Mouse (Mus musculus) stomach, postnatal 0 days (tissue): ENCODE measurements around the gene Foxj2. TPM values are rescaled to one million over a fixed set of nuclear protein-coding genes. Genes with fewer than 3 reads are reported as not detected.

ENCODE experiments used
- ATAC-seq: fragments of 200-750 bp; cut with Nextera tagmentation; 2 replicates; pipeline ENCODE4 v1.8.0; 2017; ENCODE audit not compliant: low FRiP score, low TSS enrichment
- DNase-seq: peaks from one replicate; pipeline ENCODE4 v3.0.0-alpha.2; 2016; ENCODE audit warnings: low spot score
- H3K27ac ChIP-seq: fragments of 300-500 bp; sonication (generic); replicated peaks from 2 replicates; pipeline ENCODE4 v1.5.1; 2014; ENCODE audit warnings: mild to moderate bottlenecking, control low read depth
- H3K27me3 ChIP-seq: fragments of 300-500 bp; sonication (generic); 2 replicates; pipeline ENCODE4 v1.6.1; 2014; ENCODE audit warnings: low read length; ENCODE audit not compliant: control insufficient read depth, insufficient read depth
- H3K36me3 ChIP-seq: fragments of 300-500 bp; sonication (generic); 2 replicates; pipeline ENCODE4 v1.6.1; 2014; ENCODE audit warnings: low read length, mixed read lengths; ENCODE audit not compliant: control insufficient read depth, insufficient read depth
- H3K4me1 ChIP-seq: fragments of 300-500 bp; sonication (generic); replicated peaks from 2 replicates; pipeline ENCODE4 v1.6.1; 2014; ENCODE audit warnings: antibody characterized with exemption; ENCODE audit not compliant: control insufficient read depth, insufficient read depth
- H3K4me2 ChIP-seq: fragments of 300-500 bp; sonication (generic); replicated peaks from 2 replicates; pipeline ENCODE4 v1.6.1; 2014; ENCODE audit warnings: low read depth, mild to moderate bottlenecking, control low read depth, moderate library complexity
- H3K4me3 ChIP-seq: fragments of 300-500 bp; sonication (generic); 2 replicates; pipeline ENCODE4 v1.5.1; 2014; ENCODE audit warnings: low read depth, low read length, control low read depth
- H3K9ac ChIP-seq: fragments of 300-500 bp; sonication (generic); 2 replicates; pipeline ENCODE4 v1.6.1; 2014; ENCODE audit warnings: mild to moderate bottlenecking, low read length, control low read depth, mixed read lengths
- H3K9me3 ChIP-seq: fragments of 300-500 bp; sonication (generic); 2 replicates; pipeline ENCODE4 v1.6.1; 2016; ENCODE audit warnings: low read length; ENCODE audit not compliant: control insufficient read depth
- CTCF ChIP-seq: IDR thresholded peaks from 2 replicates; pipeline ENCODE4 v1.5.1; 2016; ENCODE audit warnings: antibody characterized with exemption, low read depth, mild to moderate bottlenecking, moderate library complexity
- EP300 ChIP-seq: optimal IDR thresholded peaks from 2 replicates; pipeline ENCODE3; 2016; ENCODE audit warnings: antibody characterized with exemption
- WGBS: fragments of 180-500 bp; shearing (Covaris S2); extraction: QIAGEN DNeasy Blood & Tissue Kit; methylation state at CpG from one replicate; pipeline ENCODE4 v1.1.7; 2014; 5-methylcytosine and 5-hydroxymethylcytosine counted together
- polyA plus RNA-seq: library from polyadenylated mRNA; unstranded; fragments of >200 nt; fragmentation: Nextera tagmentation; extraction: Ambion mirVana; gene quantifications from 2 replicates; pipeline ENCODE4 v1.2.1, GENCODE M21; 2015

Foxj2 gene
- polyA plus RNA-seq, 1 experiment from 2014 or later, result 3.0 TPM

- no peaks in the 10 kb centered on the region for H3K9me3 ChIP-seq
- H3K36me3 ChIP-seq, result peaks cover 14% of the 10 kb centered on the region
- H3K9ac ChIP-seq, result no peak overlapping the region
- H3K27me3 ChIP-seq, result no peaks in the 10 kb centered on the region
- no peak overlapping the region for H3K4me2 ChIP-seq
- TF ChIP-seq EP300 (no peak), CTCF (peak; percentile 61)
- peaks cover 8% of the 10 kb centered on the region; the same call in 1 of the 2 replicates for H3K4me1 ChIP-seq
- DNase-seq (peak; percentile 38), ATAC-seq (no peak)
- no peak overlapping the region for H3K27ac ChIP-seq
- 61% methylated on average over 13 of the region's 13 CpGs for WGBS
- H3K4me3 ChIP-seq, result no peak overlapping the region
These were observed 8.4 kb downstream of the Foxj2 start for GRCm38 (mm10) chr6:122828086-122828485.

DNA sequence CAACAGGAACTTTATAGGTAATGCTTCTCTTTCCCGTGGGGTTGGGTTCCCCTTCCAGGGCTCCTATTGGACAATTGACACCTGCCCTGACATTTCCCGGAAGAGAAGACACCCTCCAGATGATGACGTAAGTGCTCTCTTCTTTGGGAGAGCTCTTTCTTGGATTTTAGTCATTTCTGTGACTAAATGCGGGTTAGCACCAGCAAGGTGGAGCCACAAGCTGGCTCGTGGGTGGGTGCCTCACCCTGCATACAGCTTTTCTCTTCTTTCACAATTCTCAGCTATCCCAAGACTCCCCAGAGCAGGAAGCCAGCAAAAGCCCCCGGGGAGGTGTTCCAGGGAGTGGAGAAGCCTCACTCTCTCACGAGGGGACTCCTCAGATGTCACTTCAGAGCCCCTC is 13.2 kb downstream of the Foxj2 start:
- Histone ChIP-seq H3K27ac (no peak overlapping the region), H3K4me1 (no peaks in the 10 kb centered on the region), H3K4me2 (no peak overlapping the region), H3K27me3 (no peaks in the 10 kb centered on the region), H3K9me3 (no peaks in the 10 kb centered on the region), H3K4me3 (no peak overlapping the region), H3K9ac (no peak overlapping the region), H3K36me3 (peaks cover 46% of the 10 kb centered on the region)
- DNase-seq (no peak), ATAC-seq (no peak)
- TF ChIP-seq EP300, result no peak
- no peak for TF ChIP-seq CTCF
- 71% methylated on average over 7 of the region's 7 CpGs for WGBS

- no peak overlapping the region for H3K27ac ChIP-seq
- H3K4me2 ChIP-seq, result no peak overlapping the region
- H3K4me3 ChIP-seq, result no peak overlapping the region
- no peaks in the 10 kb centered on the region for H3K9me3 ChIP-seq
- ATAC-seq (no peak; the same call in 1 of the 2 replicates), DNase-seq (no peak)
- H3K36me3 ChIP-seq, result peaks cover 50% of the 10 kb centered on the region
- WGBS, result 75% methylated on average over 4 of the region's 4 CpGs
- peak; percentile 84 for TF ChIP-seq CTCF
- TF ChIP-seq EP300, result no peak
- H3K27me3 ChIP-seq, result no peaks in the 10 kb centered on the region
- no peaks in the 10 kb centered on the region for H3K4me1 ChIP-seq
- H3K9ac ChIP-seq, result no peak overlapping the region
These were observed 14.7 kb downstream of the Foxj2 start for GRCm38 (mm10) chr6:122834365-122834764.

GRCm38 (mm10) chr6:122836974-122837373 is 17.3 kb downstream of the Foxj2 start:
- Histone ChIP-seq H3K36me3 (peaks cover 60% of the 10 kb centered on the region), H3K9me3 (no peaks in the 10 kb centered on the region), H3K27ac (no peak overlapping the region), H3K4me3 (no peak overlapping the region), H3K9ac (no peak overlapping the region), H3K27me3 (no peaks in the 10 kb centered on the region), H3K4me2 (no peak overlapping the region), H3K4me1 (no peaks in the 10 kb centered on the region)
- WGBS, result 97% methylated on average over 3 of the region's 3 CpGs
- DNase-seq (no peak), ATAC-seq (no peak)
- peak; percentile 44 for TF ChIP-seq CTCF
- no peak for TF ChIP-seq EP300

GRCm38 (mm10) chr6:122837539-122837938 is 17.8 kb downstream of the Foxj2 start:
- DNase-seq (no peak), ATAC-seq (no peak)
- peaks cover 57% of the 10 kb centered on the region for H3K36me3 ChIP-seq
- no peak overlapping the region for H3K9ac ChIP-seq
- H3K27me3 ChIP-seq, result no peaks in the 10 kb centered on the region
- H3K9me3 ChIP-seq, result no peaks in the 10 kb centered on the region
- no peaks in the 10 kb centered on the region for H3K4me1 ChIP-seq
- no peak overlapping the region for H3K27ac ChIP-seq
- WGBS, result 86% methylated on average over 5 of the region's 5 CpGs
- TF ChIP-seq EP300, result no peak
- no peak for TF ChIP-seq CTCF
- no peak overlapping the region for H3K4me2 ChIP-seq
- no peak overlapping the region for H3K4me3 ChIP-seq

DNA sequence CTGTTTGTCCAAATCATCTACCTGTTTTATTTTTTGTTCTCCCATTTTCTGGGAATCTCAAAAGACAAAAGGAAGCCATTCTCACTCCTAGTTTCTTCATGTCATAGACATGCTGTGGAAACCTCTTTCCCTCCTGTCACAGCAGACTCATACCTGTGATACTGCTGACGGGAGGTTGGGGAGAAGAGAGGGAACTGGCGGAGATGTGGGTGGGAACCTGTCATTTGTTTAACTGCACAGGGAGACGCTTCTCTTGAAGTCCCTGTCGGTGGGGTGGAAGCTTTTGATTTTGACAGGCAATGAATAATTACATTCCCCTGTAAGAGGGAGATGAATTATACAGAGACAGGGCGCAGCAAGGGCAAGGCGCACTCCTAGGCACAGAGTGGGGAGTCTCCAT is 24.0 kb downstream of the Foxj2 start:
- DNase-seq, result no peak
- H3K9me3 ChIP-seq, result no peaks in the 10 kb centered on the region
- H3K4me1 ChIP-seq, result no peaks in the 10 kb centered on the region
- no peak overlapping the region for H3K9ac ChIP-seq
- H3K4me2 ChIP-seq, result no peak overlapping the region
- WGBS, result 50% methylated on average over 6 of the region's 6 CpGs
- no peak overlapping the region for H3K4me3 ChIP-seq
- H3K36me3 ChIP-seq, result peaks cover 29% of the 10 kb centered on the region
- no peak overlapping the region for H3K27ac ChIP-seq
- H3K27me3 ChIP-seq, result no peaks in the 10 kb centered on the region
- TF ChIP-seq EP300 (no peak), CTCF (no peak)
- ATAC-seq, result no peak
